Mouse (Mus musculus) lung, adult 2 months (tissue): Measurements from ENCODE around the gene Ltbp4. TPM values are rescaled to one million over a fixed set of nuclear protein-coding genes. Genes with fewer than 3 reads are reported as not detected.
A peak's percentile ranks its signal among the peaks of the same experiment; 100 is the strongest.

ENCODE experiments used
- DNase-seq: peaks from one replicate; pipeline ENCODE4 v3.0.0; 2022
- H3K4me1 ChIP-seq: fragments of 200-500 bp; 2 replicates; pipeline ENCODE4 v1.6.1; 2011; ENCODE audit warnings: low read length; ENCODE audit not compliant: control insufficient read depth, insufficient read depth
- H3K4me3 ChIP-seq: fragments of 200-500 bp; replicated peaks from 2 replicates; pipeline ENCODE3; 2011; ENCODE audit warnings: low read depth, mild to moderate bottlenecking, control low read depth, low read length; ENCODE audit errors: extremely low read depth
- CTCF ChIP-seq: fragments of 200-500 bp; IDR thresholded peaks from 2 replicates; pipeline ENCODE4 v1.5.1; 2011; ENCODE audit warnings: mild to moderate bottlenecking, low read length, control low read depth; ENCODE audit not compliant: insufficient read depth
- POLR2A ChIP-seq: fragments of 200-500 bp; IDR thresholded peaks from 2 replicates; pipeline ENCODE4 v1.6.1; 2011; ENCODE audit warnings: low read depth, mild to moderate bottlenecking, control low read depth, low read length, borderline replicate concordance; ENCODE audit errors: extremely low read depth
- WGBS: fragments of 180-500 bp; shearing (Covaris S2); methylation state at CpG from one replicate; pipeline ENCODE4 v1.1.7; 2018; 5-methylcytosine and 5-hydroxymethylcytosine counted together
- polyA plus RNA-seq: library from polyadenylated mRNA; depleted of rRNA; stranded (reverse); fragments of >200 nt; gene quantifications from 2 replicates; pipeline ENCODE4 v1.2.3, GENCODE M21; 2012

Ltbp4 gene
- polyA plus RNA-seq, 1 experiment: 496 TPM

DNA sequence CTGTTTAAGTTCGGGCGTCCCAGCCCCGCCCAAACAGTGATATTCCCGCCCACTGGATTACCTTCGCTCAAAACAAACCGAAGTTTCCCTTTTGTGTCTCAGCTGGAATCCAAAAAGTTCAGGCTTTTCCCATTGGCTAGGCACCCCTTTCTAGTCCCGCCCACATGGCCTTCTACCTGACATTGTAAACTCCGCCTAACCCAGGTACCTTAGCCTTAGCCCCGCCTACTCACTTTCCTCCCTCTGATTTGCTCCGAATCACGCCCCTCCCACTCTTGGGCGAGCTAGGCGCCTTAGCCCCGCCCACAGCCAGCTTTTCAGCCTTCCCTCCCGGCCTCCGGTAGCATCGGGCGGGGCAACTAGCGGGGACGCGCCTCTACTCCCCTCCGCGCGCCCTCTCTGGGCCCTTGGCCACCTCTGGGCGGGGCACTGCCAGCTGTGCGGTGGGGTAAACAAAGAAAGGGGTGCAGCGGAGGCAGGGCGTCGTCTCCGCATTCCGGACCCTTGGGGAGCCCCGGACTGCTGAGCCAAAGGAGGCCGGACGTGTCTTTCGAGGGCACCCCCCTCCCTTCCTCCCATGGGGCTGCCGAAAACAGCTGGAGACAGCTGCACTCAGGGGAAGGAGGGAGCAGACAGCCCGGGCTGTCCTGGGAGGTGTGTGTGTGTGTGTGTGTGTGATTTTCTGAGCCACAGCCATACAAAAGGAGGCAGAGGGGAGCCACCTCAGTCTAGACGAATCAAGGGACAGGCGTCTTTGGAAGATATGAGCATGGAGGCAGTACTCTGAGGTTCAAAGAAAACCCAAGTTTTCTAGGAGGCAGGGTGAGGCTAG lies 6.6 kb downstream of the Ltbp4 start:
- WGBS: 2% methylated on average over 39 of the region's 39 CpGs
- Histone ChIP-seq H3K4me3 (peak overlapping the region; percentile 51), H3K4me1 (peaks cover 14% of the 10 kb centered on the region)
- no peak for TF ChIP-seq POLR2A
- no peak for TF ChIP-seq CTCF
- DNase-seq: peak; percentile 95

GRCm38 (mm10) chr7:27329981-27330380 lies 7.5 kb downstream of the Ltbp4 start:
- no peak for TF ChIP-seq POLR2A
- no peak for TF ChIP-seq CTCF
- peak; percentile 15 for DNase-seq
- Histone ChIP-seq H3K4me3 (no peak overlapping the region), H3K4me1 (peaks cover 14% of the 10 kb centered on the region)
- 38% methylated on average over 17 of the region's 17 CpGs for WGBS

GRCm38 (mm10) chr7:27329326-27329947 lies 8.1 kb downstream of the Ltbp4 start:
- Histone ChIP-seq H3K4me3 (no peak overlapping the region), H3K4me1 (peaks cover 14% of the 10 kb centered on the region)
- WGBS: 10% methylated on average over 45 of the region's 45 CpGs
- no peak for TF ChIP-seq POLR2A
- TF ChIP-seq CTCF: peak; percentile 55
- DNase-seq: peak; percentile 89

GRCm38 (mm10) chr7:27328648-27329047 lies 8.8 kb downstream of the Ltbp4 start:
- peaks cover 14% of the 10 kb centered on the region for H3K4me1 ChIP-seq
- no peak overlapping the region for H3K4me3 ChIP-seq
- DNase-seq: peak; percentile 25
- TF ChIP-seq CTCF: no peak
- TF ChIP-seq POLR2A: no peak
- WGBS: 31% methylated on average over 16 of the region's 16 CpGs

GRCm38 (mm10) chr7:27328161-27328560 lies 9.3 kb downstream of the Ltbp4 start:
- 69% methylated on average over 11 of the region's 11 CpGs for WGBS

DNA sequence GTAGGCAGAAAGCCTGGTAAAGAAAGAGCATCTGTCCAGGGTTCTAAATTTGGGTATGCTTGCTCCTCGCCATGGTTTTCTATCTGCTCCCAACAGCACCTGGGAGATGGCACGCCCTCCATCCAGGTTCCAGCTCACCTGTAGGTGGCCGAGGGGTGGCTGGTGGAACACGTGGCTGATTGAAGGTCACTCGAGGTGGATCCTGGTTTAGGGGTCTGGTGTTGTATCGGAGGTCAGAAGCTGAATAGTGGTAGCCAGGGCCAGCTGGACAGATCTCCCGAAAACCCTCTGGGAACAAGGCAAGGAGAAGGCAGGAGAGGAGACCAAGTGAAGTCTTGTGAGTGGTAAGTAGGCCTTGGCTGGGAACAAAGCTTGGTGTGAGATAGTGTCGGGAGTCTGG lies 10.0 kb downstream of the Ltbp4 start:
- 99% methylated on average over 8 of the region's 8 CpGs for WGBS
- H3K4me1 ChIP-seq: peaks cover 14% of the 10 kb centered on the region
- DNase-seq: no peak

More at GRCm38 (mm10) chr7:27328161-27328560, 9.3 kb downstream of the Ltbp4 start:
- Histone ChIP-seq H3K4me3 (no peak overlapping the region), H3K4me1 (peaks cover 14% of the 10 kb centered on the region)
- no peak for DNase-seq
- TF ChIP-seq CTCF: no peak
- TF ChIP-seq POLR2A: no peak

DNA sequence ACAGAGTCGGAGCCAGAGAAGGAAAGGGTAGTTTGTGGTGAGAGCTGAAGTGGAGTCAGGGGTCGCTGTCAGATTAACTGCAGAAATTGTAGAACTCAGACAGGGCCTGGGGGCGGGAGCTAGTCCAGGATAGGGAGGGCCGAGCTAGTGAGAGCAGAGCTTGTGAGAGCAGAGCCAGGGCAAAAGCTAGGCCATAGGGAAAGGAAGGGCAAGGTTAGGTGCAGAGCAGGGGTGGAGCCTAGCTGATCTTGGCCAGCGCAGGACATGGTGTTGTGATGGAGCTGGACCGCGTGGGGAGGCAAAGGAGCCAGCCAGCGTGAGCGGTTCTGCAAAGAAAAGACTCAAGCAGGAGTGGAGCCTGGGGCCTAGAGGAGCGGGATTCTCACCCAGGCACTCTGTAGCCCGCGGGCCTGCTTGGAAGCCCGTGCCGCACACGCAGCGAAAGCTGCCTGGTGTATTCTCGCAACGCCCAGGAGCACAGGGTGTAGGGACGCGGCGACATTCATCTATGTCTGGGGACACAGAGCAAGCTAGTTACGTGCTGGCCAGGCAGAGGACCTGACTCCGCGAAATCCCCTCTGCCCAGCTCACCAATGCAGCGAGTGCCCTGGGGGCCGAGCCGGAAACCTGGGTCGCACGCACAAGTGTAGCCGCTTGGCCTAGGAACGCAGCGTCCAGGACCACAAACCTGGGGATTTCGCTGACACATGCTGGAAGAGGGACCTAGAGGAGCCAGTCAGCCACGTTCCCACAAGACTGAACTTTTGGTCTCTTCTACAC lies 11.2 kb downstream of the Ltbp4 start:
- TF ChIP-seq POLR2A (no peak), CTCF (no peak)
- no peak overlapping the region for H3K4me3 ChIP-seq
- DNase-seq: peak; percentile 31
- H3K4me1 ChIP-seq: peaks cover 12% of the 10 kb centered on the region
- 71% methylated on average over 34 of the region's 34 CpGs for WGBS

More for the DNA sequence above, 10.0 kb downstream of the Ltbp4 start:
- no peak for TF ChIP-seq CTCF
- no peak overlapping the region for H3K4me3 ChIP-seq

GRCm38 (mm10) chr7:27325697-27326096 lies 11.8 kb downstream of the Ltbp4 start:
- TF ChIP-seq CTCF: no peak
- no peak for TF ChIP-seq POLR2A
- no peak overlapping the region for H3K4me3 ChIP-seq
- peak; percentile 65 for DNase-seq
- 13% methylated on average over 24 of the region's 24 CpGs for WGBS
- peaks cover 9% of the 10 kb centered on the region for H3K4me1 ChIP-seq

DNA sequence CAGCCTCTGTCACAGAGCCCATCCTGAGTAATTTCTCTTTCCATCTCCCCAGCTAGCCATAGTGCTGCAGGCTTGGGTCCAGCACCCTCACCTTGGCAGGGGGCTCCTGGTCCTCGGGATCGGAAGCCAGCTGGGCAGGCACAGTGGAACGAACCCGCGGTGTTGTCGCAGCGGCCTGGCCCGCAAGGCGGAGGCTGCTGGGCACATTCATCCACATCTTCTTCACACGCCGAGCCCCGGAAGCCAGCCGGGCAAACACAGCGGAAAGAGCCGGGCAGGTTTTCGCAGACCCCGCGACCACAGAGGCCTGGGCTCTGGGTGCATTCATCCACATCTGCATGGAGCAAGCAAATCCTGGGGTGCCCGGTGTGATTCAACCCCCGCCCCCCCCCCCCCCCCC lies 12.6 kb downstream of the Ltbp4 start:
- 66% methylated on average over 19 of the region's 20 CpGs for WGBS
- no peak overlapping the region for H3K4me3 ChIP-seq
- DNase-seq: no peak
- H3K4me1 ChIP-seq: 0 out of 2 replicates have a peak, but pooled peaks cover 5% of the 10 kb centered on the region
- TF ChIP-seq POLR2A (no peak), CTCF (no peak)
